Mouse (Mus musculus): ENCODE results near the gene Ccdc107. TPM values are rescaled to one million over a fixed set of nuclear protein-coding genes. Genes with fewer than 3 reads are reported as not detected.

The Ccdc107 gene
- polyA plus RNA-seq, 1 experiment from 2014 or later: 81.5 TPM

DNA sequence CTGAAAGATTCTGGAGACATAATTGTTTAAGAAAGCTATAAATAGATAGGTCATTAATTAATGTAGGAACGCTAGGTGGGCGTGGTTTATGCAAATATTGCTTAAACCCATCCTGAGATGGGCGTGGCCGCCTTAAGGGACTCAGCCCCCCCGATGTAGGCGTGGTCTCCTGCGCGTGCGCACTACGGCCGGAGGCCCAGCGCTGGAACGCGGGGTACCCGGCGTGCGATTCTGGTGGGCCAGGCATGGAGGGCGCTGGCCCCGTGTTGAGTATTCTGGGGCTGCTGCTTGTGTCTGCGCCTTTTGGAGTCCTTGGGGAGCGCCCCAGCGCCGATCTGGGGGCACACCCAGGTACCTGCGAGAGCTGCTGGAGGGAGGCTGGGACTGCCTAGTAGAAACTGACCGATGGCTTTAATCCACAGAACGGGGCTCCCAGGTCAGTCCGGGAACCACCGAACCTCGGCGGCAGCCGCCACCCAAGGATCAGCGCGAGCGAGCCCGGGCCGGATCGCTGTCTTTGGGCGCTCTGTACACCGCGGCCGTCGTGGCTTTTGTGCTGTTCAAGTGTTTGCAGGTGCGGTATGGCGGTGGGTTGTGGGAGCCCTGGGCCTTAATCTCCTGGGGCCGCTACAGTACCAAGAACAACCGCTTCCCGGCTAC is 616 bp downstream of the Ccdc107 start:
- Histone ChIP-seq H3K4me2 (ENCODE audit: low read depth, low read length) (peak overlapping the region; percentile 80), H3K27me3 (ENCODE audit: control insufficient read depth, insufficient read depth, low read length) (no peaks in the 10 kb centered on the region), H3K27ac (ENCODE audit: low read length) (peak overlapping the region; percentile 69), H3K9me3 (replicated peaks; ENCODE audit: control insufficient read depth, low read length) (peaks cover 3% of the 10 kb centered on the region), H3K4me3 (ENCODE audit: low read length) (peak overlapping the region; percentile 76), H3K4me1 (ENCODE audit: control insufficient read depth, insufficient read depth, low read length) (peaks cover 21% of the 10 kb centered on the region), H3K9ac (ENCODE audit: low read length) (peak overlapping the region; percentile 74), H3K36me3 (ENCODE audit: control insufficient read depth, insufficient read depth) (0 out of 2 replicates have a peak, but pooled peaks cover 3% of the 10 kb centered on the region)
- under 1% methylated on average over 47 of the region's 47 CpGs for WGBS
- ATAC-seq (replicated peaks; ENCODE audit: extremely low read depth, insufficient read depth, low FRiP score): peak; percentile 90

GRCm38 (mm10) chr4:43493846-43494240 is 1.1 kb downstream of the Ccdc107 start:
- WGBS: under 1% methylated on average over 9 of the region's 9 CpGs
- Histone ChIP-seq H3K36me3 (ENCODE audit: control insufficient read depth, insufficient read depth) (0 out of 2 replicates have a peak, but pooled peaks cover 3% of the 10 kb centered on the region), H3K27me3 (ENCODE audit: control insufficient read depth, insufficient read depth, low read length) (no peaks in the 10 kb centered on the region), H3K9ac (ENCODE audit: low read length) (peak overlapping the region; percentile 74), H3K9me3 (replicated peaks; ENCODE audit: control insufficient read depth, low read length) (peaks cover 3% of the 10 kb centered on the region), H3K4me3 (ENCODE audit: low read length) (peak overlapping the region; percentile 76), H3K27ac (ENCODE audit: low read length) (peak overlapping the region; percentile 69), H3K4me2 (ENCODE audit: low read depth, low read length) (peak overlapping the region; percentile 80), H3K4me1 (ENCODE audit: control insufficient read depth, insufficient read depth, low read length) (peaks cover 26% of the 10 kb centered on the region)
- ATAC-seq (replicated peaks; ENCODE audit: extremely low read depth, insufficient read depth, low FRiP score): no peak

DNA sequence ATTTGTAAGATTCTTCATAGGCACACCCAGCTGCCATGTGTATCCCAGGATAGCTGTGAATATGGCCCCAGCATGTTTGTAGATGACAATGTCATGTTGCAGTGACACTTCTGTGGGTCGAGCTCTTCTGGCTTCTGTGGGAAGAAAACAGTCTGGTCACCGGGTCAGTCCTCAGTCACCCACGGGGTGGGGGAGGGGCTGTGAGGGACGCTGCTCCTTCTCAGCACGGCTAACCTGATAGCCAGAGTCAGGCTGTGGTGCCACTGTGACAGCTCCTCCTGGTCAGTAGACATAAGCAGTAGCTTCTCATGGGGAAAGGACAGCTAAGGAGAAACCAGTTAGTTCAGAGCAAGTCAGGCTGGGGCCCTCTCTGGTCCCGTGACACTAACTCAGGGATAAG is 3.9 kb downstream of the Ccdc107 start:
- WGBS: 36% methylated on average over 6 of the region's 6 CpGs
- no peak overlapping the region for H3K27ac ChIP-seq (ENCODE audit: low read length)
- no peaks in the 10 kb centered on the region for H3K9me3 ChIP-seq (replicated peaks; ENCODE audit: control insufficient read depth, low read length)
- H3K36me3 ChIP-seq (ENCODE audit: control insufficient read depth, insufficient read depth): 0 out of 2 replicates have a peak, but pooled peaks cover 3% of the 10 kb centered on the region
- H3K4me3 ChIP-seq (ENCODE audit: low read length): no peak overlapping the region
- no peak for ATAC-seq (replicated peaks; ENCODE audit: extremely low read depth, insufficient read depth, low FRiP score)
- peaks cover 33% of the 10 kb centered on the region for H3K4me1 ChIP-seq (ENCODE audit: control insufficient read depth, insufficient read depth, low read length)
- no peaks in the 10 kb centered on the region for H3K27me3 ChIP-seq (ENCODE audit: control insufficient read depth, insufficient read depth, low read length)
- no peak overlapping the region for H3K4me2 ChIP-seq (ENCODE audit: low read depth, low read length)
- no peak overlapping the region for H3K9ac ChIP-seq (ENCODE audit: low read length)

DNA sequence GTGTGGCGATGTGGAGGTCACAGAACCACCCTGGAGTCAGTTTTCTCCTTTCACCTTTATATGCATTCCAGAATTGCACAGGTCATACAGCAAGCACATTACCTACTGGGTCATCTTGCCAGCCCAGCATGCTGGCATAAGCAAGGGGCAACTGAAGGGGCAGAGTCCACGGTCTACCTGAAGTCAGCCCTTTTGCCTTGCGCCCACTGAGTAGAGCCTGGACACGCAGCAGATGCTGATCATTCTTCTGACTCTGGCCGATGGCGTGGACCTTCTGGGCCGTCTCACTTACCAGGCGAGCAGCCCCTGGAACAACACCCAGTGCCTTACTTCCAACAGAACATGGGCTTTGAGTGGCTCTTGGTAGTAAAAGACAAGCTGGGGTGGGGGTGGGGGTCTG is 4.7 kb downstream of the Ccdc107 start:
- Histone ChIP-seq H3K4me3 (ENCODE audit: low read length) (no peak overlapping the region), H3K36me3 (ENCODE audit: control insufficient read depth, insufficient read depth) (0 out of 2 replicates have a peak, but pooled peaks cover 3% of the 10 kb centered on the region), H3K9ac (ENCODE audit: low read length) (peak overlapping the region; percentile 79; the same call in 1 of the 2 replicates), H3K27ac (ENCODE audit: low read length) (no peak overlapping the region), H3K9me3 (replicated peaks; ENCODE audit: control insufficient read depth, low read length) (no peaks in the 10 kb centered on the region), H3K27me3 (ENCODE audit: control insufficient read depth, insufficient read depth, low read length) (no peaks in the 10 kb centered on the region), H3K4me1 (ENCODE audit: control insufficient read depth, insufficient read depth, low read length) (peaks cover 33% of the 10 kb centered on the region), H3K4me2 (ENCODE audit: low read depth, low read length) (peak overlapping the region; percentile 89; the same call in 1 of the 2 replicates)
- WGBS: 92% methylated on average over 8 of the region's 8 CpGs
- no peak for ATAC-seq (replicated peaks; ENCODE audit: extremely low read depth, insufficient read depth, low FRiP score)

DNA sequence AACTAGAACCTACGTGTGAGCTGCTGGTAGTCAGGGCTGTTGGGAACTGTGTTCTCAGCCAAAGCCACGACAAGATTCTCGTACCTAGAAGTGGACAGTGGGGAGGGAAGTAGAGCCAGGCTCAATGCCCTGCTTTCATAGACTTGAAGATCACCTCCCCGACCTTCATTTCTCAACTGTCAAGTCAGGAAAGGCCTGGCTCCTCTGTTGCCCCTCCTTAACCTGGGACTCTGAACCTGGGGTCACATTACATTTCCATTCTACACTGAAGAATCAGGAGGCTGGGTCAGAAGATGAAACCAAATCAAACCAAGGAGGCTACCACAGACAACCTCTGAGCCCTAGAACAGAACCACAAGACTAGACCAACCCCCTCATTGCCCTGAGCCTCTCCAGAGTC is 5.2 kb downstream of the Ccdc107 start:
- peaks cover 33% of the 10 kb centered on the region for H3K4me1 ChIP-seq (ENCODE audit: control insufficient read depth, insufficient read depth, low read length)
- ATAC-seq (replicated peaks; ENCODE audit: extremely low read depth, insufficient read depth, low FRiP score): no peak
- H3K4me3 ChIP-seq (ENCODE audit: low read length): peak overlapping the region; percentile 77
- 0 out of 2 replicates have a peak, but pooled peaks cover 3% of the 10 kb centered on the region for H3K36me3 ChIP-seq (ENCODE audit: control insufficient read depth, insufficient read depth)
- H3K9me3 ChIP-seq (replicated peaks; ENCODE audit: control insufficient read depth, low read length): no peaks in the 10 kb centered on the region
- no peak overlapping the region for H3K27ac ChIP-seq (ENCODE audit: low read length)
- H3K4me2 ChIP-seq (ENCODE audit: low read depth, low read length): peak overlapping the region; percentile 89
- 52% methylated on average over 4 of the region's 4 CpGs for WGBS
- H3K27me3 ChIP-seq (ENCODE audit: control insufficient read depth, insufficient read depth, low read length): no peaks in the 10 kb centered on the region
- peak overlapping the region; percentile 79 for H3K9ac ChIP-seq (ENCODE audit: low read length)

- Histone ChIP-seq H3K9me3 (replicated peaks; ENCODE audit: control insufficient read depth, low read length) (no peaks in the 10 kb centered on the region), H3K9ac (ENCODE audit: low read length) (peak overlapping the region; percentile 79), H3K4me2 (ENCODE audit: low read depth, low read length) (peak overlapping the region; percentile 89), H3K27me3 (ENCODE audit: control insufficient read depth, insufficient read depth, low read length) (no peaks in the 10 kb centered on the region), H3K36me3 (ENCODE audit: control insufficient read depth, insufficient read depth) (0 out of 2 replicates have a peak, but pooled peaks cover 3% of the 10 kb centered on the region), H3K4me3 (ENCODE audit: low read length) (peak overlapping the region; percentile 77), H3K4me1 (ENCODE audit: control insufficient read depth, insufficient read depth, low read length) (peaks cover 32% of the 10 kb centered on the region), H3K27ac (ENCODE audit: low read length) (peak overlapping the region; percentile 68; the same call in 1 of the 2 replicates)
- peak; percentile 28; the same call in 1 of the 2 replicates for ATAC-seq (replicated peaks; ENCODE audit: extremely low read depth, insufficient read depth, low FRiP score)
- WGBS: 13% methylated on average over 8 of the region's 8 CpGs
Observed at GRCm38 (mm10) chr4:43498983-43499382, 6.3 kb downstream of the Ccdc107 start.

- 7% methylated on average over 50 of the region's 50 CpGs for WGBS
- peak within 1 kb of the TSS; percentile 77 for H3K4me3 ChIP-seq (ENCODE audit: low read length)
- H3K4me1 ChIP-seq (ENCODE audit: control insufficient read depth, insufficient read depth, low read length): peaks cover 27% of the 10 kb centered on the region
- H3K36me3 ChIP-seq (ENCODE audit: control insufficient read depth, insufficient read depth): 0 out of 2 replicates have a peak, but pooled peaks cover 3% of the 10 kb centered on the region
- H3K9me3 ChIP-seq (replicated peaks; ENCODE audit: control insufficient read depth, low read length): no peaks in the 10 kb centered on the region
- peak within 1 kb of the TSS; percentile 89 for H3K4me2 ChIP-seq (ENCODE audit: low read depth, low read length)
- peak; percentile 89 for ATAC-seq (replicated peaks; ENCODE audit: extremely low read depth, insufficient read depth, low FRiP score)
- H3K9ac ChIP-seq (ENCODE audit: low read length): peak within 1 kb of the TSS; percentile 79
- peak within 1 kb of the TSS; percentile 68 for H3K27ac ChIP-seq (ENCODE audit: low read length)
- H3K27me3 ChIP-seq (ENCODE audit: control insufficient read depth, insufficient read depth, low read length): no peaks in the 10 kb centered on the region
Observed at GRCm38 (mm10) chr4:43499407-43500333, 7.0 kb downstream of the Ccdc107 start, which contains the start of gene Arhgef39. Arhgef39 (minus strand) TSS chr4:43499695.

- Histone ChIP-seq H3K4me2 (ENCODE audit: low read depth, low read length) (no peak overlapping the region), H3K9me3 (replicated peaks; ENCODE audit: control insufficient read depth, low read length) (no peaks in the 10 kb centered on the region), H3K4me1 (ENCODE audit: control insufficient read depth, insufficient read depth, low read length) (peaks cover 20% of the 10 kb centered on the region), H3K36me3 (ENCODE audit: control insufficient read depth, insufficient read depth) (no peaks in the 10 kb centered on the region), H3K4me3 (ENCODE audit: low read length) (no peak overlapping the region), H3K9ac (ENCODE audit: low read length) (no peak overlapping the region), H3K27ac (ENCODE audit: low read length) (no peak overlapping the region), H3K27me3 (ENCODE audit: control insufficient read depth, insufficient read depth, low read length) (no peaks in the 10 kb centered on the region)
- 79% methylated on average over 2 of the region's 2 CpGs for WGBS
- ATAC-seq (replicated peaks; ENCODE audit: extremely low read depth, insufficient read depth, low FRiP score): no peak
Observed at GRCm38 (mm10) chr4:43503041-43503440, 10.3 kb downstream of the Ccdc107 start.

Measured in heart, embryonic 16.5 days (tissue).